In genomic region chr8:71679116-71679515, GRCm38 (mm10) we compare ENCODE assay signal across 9 mouse cellular contexts. TPM values are rescaled to one million over a fixed set of nuclear protein-coding genes. Genes with fewer than 3 reads are reported as not detected.
DNase-seq lines count a peak whose midpoint lies in the region; ATAC-seq lines count a peak whose summit lies in the region.
"Had no signal": no experiment of that assay in that cellular context is flagged by ENCODE, and none has a peak within 500 bp of the region (broad histone marks: within the 10 kb centered on the region; RNA-seq: fewer than 3 reads in every experiment).

No protein-coding gene starts in this region.

- DNase-seq in lung, postnatal 14 days: no peak
- no peak for DNase-seq in limb, embryonic 11.5 days (ENCODE audit: low spot score)
- DNase-seq in frontal cortex, postnatal 14 days (ENCODE audit: low spot score in 2 of 2): no peak
- no peak for DNase-seq in right cerebral cortex, postnatal 4 days
- DNase-seq in thymus, postnatal 10 days (ENCODE audit: low spot score in 2 of 2): no peak
- DNase-seq: kidney, postnatal 25 days had no signal

- no peaks in the 10 kb centered on the region for H3K36me3 ChIP-seq in lung, embryonic 15.5 days
- no peaks in the 10 kb centered on the region for H3K36me3 ChIP-seq in forebrain, embryonic 13.5 days (ENCODE audit: poor library complexity, severe bottlenecking)
- no peaks in the 10 kb centered on the region; the same call in 1 of the 2 replicates for H3K36me3 ChIP-seq in limb, embryonic 11.5 days (ENCODE audit: control insufficient read depth, insufficient read depth, low read length)
- H3K36me3 ChIP-seq in stomach, embryonic 14.5 days (ENCODE audit: control insufficient read depth, insufficient read depth, low read length): no peaks in the 10 kb centered on the region

- ATAC-seq in lung, embryonic 15.5 days (ENCODE audit: borderline replicate concordance, extremely low read depth, low FRiP score, low TSS enrichment): no peak
- ATAC-seq in forebrain, embryonic 13.5 days: no peak
- ATAC-seq in limb, embryonic 11.5 days (ENCODE audit: insufficient number of reproducible peaks, low FRiP score, low TSS enrichment, low read depth): no peak
- no peak for ATAC-seq in stomach, embryonic 14.5 days (ENCODE audit: insufficient number of reproducible peaks, insufficient read depth, low FRiP score, low read depth)

- no peaks in the 10 kb centered on the region for H3K9me3 ChIP-seq in lung, embryonic 15.5 days
- H3K9me3 ChIP-seq in forebrain, embryonic 13.5 days (replicated peaks): no peaks in the 10 kb centered on the region
- H3K9me3 ChIP-seq in limb, embryonic 11.5 days (ENCODE audit: control insufficient read depth, low read length): no peaks in the 10 kb centered on the region
- H3K9me3 ChIP-seq in stomach, embryonic 14.5 days (ENCODE audit: control insufficient read depth, low read depth, low read length): no peaks in the 10 kb centered on the region

- H3K4me2 ChIP-seq in lung, embryonic 15.5 days: peak overlapping the region; percentile 57
- H3K4me2 ChIP-seq in forebrain, embryonic 13.5 days: peak overlapping the region; percentile 47
- H3K4me2 ChIP-seq in limb, embryonic 11.5 days (ENCODE audit: low read depth, severe bottlenecking): peak overlapping the region; percentile 33
- peak overlapping the region; percentile 50 for H3K4me2 ChIP-seq in stomach, embryonic 14.5 days (replicated peaks; ENCODE audit: low read depth, low read length)

- peaks cover 24% of the 10 kb centered on the region for H3K4me1 ChIP-seq in lung, embryonic 15.5 days
- H3K4me1 ChIP-seq in forebrain, embryonic 13.5 days: 0 out of 2 replicates have a peak, but pooled peaks cover 8% of the 10 kb centered on the region
- H3K4me1 ChIP-seq in limb, embryonic 11.5 days (ENCODE audit: control insufficient read depth, insufficient read depth, low read length): 0 out of 2 replicates have a peak, but pooled peaks cover 4% of the 10 kb centered on the region
- 0 out of 2 replicates have a peak, but pooled peaks cover 10% of the 10 kb centered on the region for H3K4me1 ChIP-seq in stomach, embryonic 14.5 days (ENCODE audit: control insufficient read depth, insufficient read depth, low read length)

- H3K27me3 ChIP-seq in lung, embryonic 15.5 days: peaks cover 66% of the 10 kb centered on the region
- peaks cover 89% of the 10 kb centered on the region for H3K27me3 ChIP-seq in forebrain, embryonic 13.5 days
- peaks cover 73% of the 10 kb centered on the region for H3K27me3 ChIP-seq in limb, embryonic 11.5 days (ENCODE audit: control insufficient read depth, insufficient read depth, low read length)
- H3K27me3 ChIP-seq in stomach, embryonic 14.5 days (ENCODE audit: control insufficient read depth, insufficient read depth, low read length): peaks cover 56% of the 10 kb centered on the region

- no peak overlapping the region for H3K9ac ChIP-seq in lung, embryonic 15.5 days
- H3K9ac ChIP-seq in forebrain, embryonic 13.5 days: 0 out of 2 replicates have a peak overlapping the region, but pooled peaks have one; percentile 19
- no peak overlapping the region for H3K9ac ChIP-seq in limb, embryonic 11.5 days (ENCODE audit: low read length)
- H3K9ac ChIP-seq in stomach, embryonic 14.5 days (replicated peaks; ENCODE audit: low read depth, low read length): no peak overlapping the region

- peak overlapping the region; percentile 31 for H3K4me3 ChIP-seq in lung, embryonic 15.5 days
- H3K4me3 ChIP-seq in forebrain, embryonic 13.5 days: peak overlapping the region; percentile 25
- H3K4me3 ChIP-seq in limb, embryonic 11.5 days (ENCODE audit: low read depth, low read length): peak overlapping the region; percentile 4
- H3K4me3 ChIP-seq in stomach, embryonic 14.5 days (ENCODE audit: low read depth, low read length): peak overlapping the region; percentile 20; the same call in 1 of the 2 replicates

- H3K27ac ChIP-seq in lung, embryonic 15.5 days: no peak overlapping the region
- H3K27ac ChIP-seq in forebrain, embryonic 13.5 days: no peak overlapping the region
- H3K27ac ChIP-seq in limb, embryonic 11.5 days (replicated peaks; ENCODE audit: low read depth, low read length): no peak overlapping the region
- no peak overlapping the region for H3K27ac ChIP-seq in stomach, embryonic 14.5 days (ENCODE audit: low read length)

- 27% methylated on average over 16 of the region's 16 CpGs for WGBS in lung, embryonic 15.5 days
- 10% methylated on average over 16 of the region's 16 CpGs for WGBS in forebrain, embryonic 13.5 days
- WGBS in limb, embryonic 11.5 days: 8% methylated on average over 16 of the region's 16 CpGs
- 18% methylated on average over 16 of the region's 16 CpGs for WGBS in stomach, embryonic 14.5 days

RNA-seq across cellular contexts. Expression of gene Jak3, which starts 3.0 kb away (rescaled TPM):
- polyA plus RNA-seq in lung, embryonic 15.5 days (2015; fragmentation: Nextera tagmentation; extraction: Ambion mirVana): 9.9 TPM in 2 replicates
- polyA plus RNA-seq in forebrain, embryonic 13.5 days (2015; fragmentation: Nextera tagmentation; extraction: Ambion mirVana): 1.6 and 1.7 TPM in 2 replicates
- 1.4 and 2.5 TPM in 2 replicates for polyA plus RNA-seq in limb, embryonic 11.5 days (2014; fragmentation: Nextera tagmentation; extraction: Ambion mirVana)
- polyA plus RNA-seq in stomach, embryonic 14.5 days (2014; fragmentation: Nextera tagmentation; extraction: Ambion mirVana): 5.4 and 6.0 TPM in 2 replicates

RNA-seq across cellular contexts. Expression of gene Unc13a, which starts 7.6 kb away (rescaled TPM):
- polyA plus RNA-seq in lung, embryonic 15.5 days (2015; fragmentation: Nextera tagmentation; extraction: Ambion mirVana): 0.66 and 0.81 TPM in 2 replicates
- 13.0 and 15.8 TPM in 2 replicates for polyA plus RNA-seq in forebrain, embryonic 13.5 days (2015; fragmentation: Nextera tagmentation; extraction: Ambion mirVana)
- polyA plus RNA-seq in limb, embryonic 11.5 days (2014; fragmentation: Nextera tagmentation; extraction: Ambion mirVana): 0.50 and 0.59 TPM in 2 replicates
- 1.4 and 1.7 TPM in 2 replicates for polyA plus RNA-seq in stomach, embryonic 14.5 days (2014; fragmentation: Nextera tagmentation; extraction: Ambion mirVana)

RNA-seq across cellular contexts. Expression of gene Insl3, which starts 9.9 kb away (rescaled TPM):
- polyA plus RNA-seq in lung, embryonic 15.5 days (2015; fragmentation: Nextera tagmentation; extraction: Ambion mirVana): 0.63 and 1.3 TPM in 2 replicates
- polyA plus RNA-seq in forebrain, embryonic 13.5 days (2015; fragmentation: Nextera tagmentation; extraction: Ambion mirVana): 0.47 TPM in 1 of 2 replicates, not detected in the other
- not detected in 2 replicates for polyA plus RNA-seq in limb, embryonic 11.5 days (2014; fragmentation: Nextera tagmentation; extraction: Ambion mirVana)
- polyA plus RNA-seq in stomach, embryonic 14.5 days (2014; fragmentation: Nextera tagmentation; extraction: Ambion mirVana): 1.3 and 1.7 TPM in 2 replicates

RNA-seq across cellular contexts. Expression of gene B3gnt3, which starts 22.5 kb away (rescaled TPM):
- polyA plus RNA-seq in lung, embryonic 15.5 days (2015; fragmentation: Nextera tagmentation; extraction: Ambion mirVana): 3.3 and 3.6 TPM in 2 replicates
- polyA plus RNA-seq in forebrain, embryonic 13.5 days (2015; fragmentation: Nextera tagmentation; extraction: Ambion mirVana): 0.33 and 0.44 TPM in 2 replicates
- polyA plus RNA-seq in limb, embryonic 11.5 days (2014; fragmentation: Nextera tagmentation; extraction: Ambion mirVana): 0.35 and 0.61 TPM in 2 replicates
- polyA plus RNA-seq in stomach, embryonic 14.5 days (2014; fragmentation: Nextera tagmentation; extraction: Ambion mirVana): 4.7 and 5.4 TPM in 2 replicates

RNA-seq across cellular contexts. Expression of gene Fcho1, which starts 46.4 kb away (rescaled TPM):
- 4.8 and 7.6 TPM in 2 replicates for polyA plus RNA-seq in lung, embryonic 15.5 days (2015; fragmentation: Nextera tagmentation; extraction: Ambion mirVana)
- 39.6 and 47.2 TPM in 2 replicates for polyA plus RNA-seq in forebrain, embryonic 13.5 days (2015; fragmentation: Nextera tagmentation; extraction: Ambion mirVana)
- polyA plus RNA-seq in limb, embryonic 11.5 days (2014; fragmentation: Nextera tagmentation; extraction: Ambion mirVana): 2.7 and 3.4 TPM in 2 replicates
- polyA plus RNA-seq in stomach, embryonic 14.5 days (2014; fragmentation: Nextera tagmentation; extraction: Ambion mirVana): 5.5 and 7.4 TPM in 2 replicates
